Mouse (Mus musculus) erythroblast, embryonic 14.5 days (primary cell): Measurements from ENCODE around the gene Pank4. TPM values are rescaled to one million over a fixed set of nuclear protein-coding genes. Genes with fewer than 3 reads are reported as not detected.

ENCODE experiments used
- H3K27me3 ChIP-seq: 2 replicates; pipeline ENCODE4 v1.6.1; 2012; ENCODE audit warnings: inconsistent platforms; ENCODE audit not compliant: control insufficient read depth
- H3K36me3 ChIP-seq: 2 replicates; pipeline ENCODE4 v1.6.1; 2012; ENCODE audit warnings: mild to moderate bottlenecking, inconsistent platforms; ENCODE audit not compliant: control insufficient read depth
- H3K4me1 ChIP-seq: 2 replicates; pipeline ENCODE4 v1.6.1; 2012; ENCODE audit warnings: inconsistent platforms; ENCODE audit not compliant: control insufficient read depth
- H3K4me3 ChIP-seq: replicated peaks from 2 replicates; pipeline ENCODE3; 2012; ENCODE audit warnings: moderate library complexity, mild to moderate bottlenecking, inconsistent platforms
- H3K9me3 ChIP-seq: 2 replicates; pipeline ENCODE4 v1.6.1; 2012; ENCODE audit warnings: low read length, inconsistent platforms, mixed read lengths; ENCODE audit not compliant: control insufficient read depth
- GATA1 ChIP-seq: IDR thresholded peaks from 2 replicates; pipeline ENCODE4 v1.6.1; 2012; ENCODE audit warnings: low read length, inconsistent platforms, mixed read lengths
- TAL1 ChIP-seq: IDR thresholded peaks from 3 replicates; pipeline ENCODE4 v1.6.1; 2012; ENCODE audit warnings: low read length, inconsistent platforms, mixed read lengths
- polyA plus RNA-seq: library from polyadenylated mRNA; stranded (reverse); fragments of >175 nt; gene quantifications from 2 replicates; pipeline ENCODE4 v1.2.3, GENCODE M21; 2012

Pank4 gene
- polyA plus RNA-seq, 1 experiment, result 4.1 TPM

- no peaks in the 10 kb centered on the region for H3K9me3 ChIP-seq
- H3K4me3 ChIP-seq, result no peak overlapping the region
- peaks cover 5% of the 10 kb centered on the region for H3K4me1 ChIP-seq
- peaks cover 10% of the 10 kb centered on the region; the same call in 1 of the 2 replicates for H3K27me3 ChIP-seq
- no peaks in the 10 kb centered on the region for H3K36me3 ChIP-seq
- TF ChIP-seq TAL1, result no peak
- no peak for TF ChIP-seq GATA1
Observed at GRCm38 (mm10) chr4:155020813-155021212, 56.9 kb downstream of the Pank4 start.

GRCm38 (mm10) chr4:155022228-155022855 lies 58.4 kb downstream of the Pank4 start:
- Histone ChIP-seq H3K9me3 (peaks cover 8% of the 10 kb centered on the region), H3K27me3 (peaks cover 10% of the 10 kb centered on the region; the same call in 1 of the 2 replicates), H3K36me3 (no peaks in the 10 kb centered on the region), H3K4me3 (no peak overlapping the region), H3K4me1 (peaks cover 5% of the 10 kb centered on the region)
- TF ChIP-seq GATA1 (no peak), TAL1 (no peak)

- TF ChIP-seq GATA1 (no peak), TAL1 (no peak)
- Histone ChIP-seq H3K27me3 (peaks cover 3% of the 10 kb centered on the region; the same call in 1 of the 2 replicates), H3K9me3 (peaks cover 11% of the 10 kb centered on the region), H3K4me3 (no peak overlapping the region), H3K4me1 (no peaks in the 10 kb centered on the region), H3K36me3 (no peaks in the 10 kb centered on the region)
Observed at GRCm38 (mm10) chr4:155024170-155025010, 60.5 kb downstream of the Pank4 start.

Other genes starting within 250 kb of the Pank4 start
- gene Ttc34, start 126.7 kb upstream of the Pank4 start, polyA plus RNA-seq, result not detected in 2 replicates
- 0.17 and 0.27 TPM in 2 replicates for gene Mmel1, start 94.5 kb upstream of the Pank4 start, polyA plus RNA-seq
- 0.21 and 0.47 TPM in 2 replicates for gene Fam213b, start 65.0 kb upstream of the Pank4 start, polyA plus RNA-seq
- gene Tnfrsf14, start 35.6 kb upstream of the Pank4 start, polyA plus RNA-seq, result 12.5 and 19.4 TPM in 2 replicates
- gene Hes5, start 3.2 kb upstream of the Pank4 start, polyA plus RNA-seq, result not detected in 2 replicates
- gene Plch2, start 92.7 kb downstream of the Pank4 start, polyA plus RNA-seq, result not detected in 2 replicates
- gene Pex10, start 102.9 kb downstream of the Pank4 start, polyA plus RNA-seq, result 0.84 and 0.97 TPM in 2 replicates
- gene Rer1, start 122.3 kb downstream of the Pank4 start, polyA plus RNA-seq, result 3.1 and 3.5 TPM in 2 replicates
- 0.21 and 0.22 TPM in 2 replicates for gene Morn1, start 122.5 kb downstream of the Pank4 start, polyA plus RNA-seq